Mouse (Mus musculus) Patski (cell line): ENCODE measurements at regions not wholly inside any gene's neighbourhood (a gene's known extent, or its start where the extent isn't known, plus 50 kb on each side); places are given as distances from the start of the nearest gene placed in this dataset.

Source experiments
- ATAC-seq: fragments of 100-300 bp; one replicate; pipeline ENCODE4 v1.8.0; 2021
- CTCF ChIA-PET: fragments of 350-600 bp; sonication (Branson Sonifier 250); formaldehyde crosslinking; loops from one replicate; lab custom pipeline; 2022; ENCODE audit warnings: inconsistent platforms; lab: Charles Lee
- POLR2A ChIA-PET: fragments of 350-600 bp; sonication (Branson Sonifier 250); formaldehyde crosslinking; loops from one replicate; lab custom pipeline; 2022; ENCODE audit warnings: antibody characterized with exemption, inconsistent platforms; lab: Charles Lee
- DNase-seq: peaks from one replicate; pipeline ENCODE4 v3.0.0-alpha.2; 2011; ENCODE audit warnings: low read depth, low spot score
- H3K27me3 ChIP-seq: fragments of 371-371 bp; one replicate; pipeline ENCODE4 v1.5.1; 2021
- CTCF ChIP-seq: fragments of 100-300 bp; IDR thresholded peaks from one replicate; pipeline ENCODE4 v1.5.1; 2021
- in situ Hi-C: fragments of 300-500 bp; cut with MboI; formaldehyde crosslinking; loops from 3 replicates; pipeline ENCODE4 v1.11.1; 2018; ENCODE audit warnings: low pct_unique_long_range_greater_than_20kb, mixed read lengths

- TF ChIP-seq CTCF, result no peak
- POLR2A ChIA-PET, result no interaction called here
- in situ Hi-C loops, result no loop called here
- ATAC-seq, result no peak
- DNase-seq, result no peak
- CTCF ChIA-PET, result no interaction called here
- H3K27me3 ChIP-seq, result no peaks in the 10 kb centered on the region
Measured at GRCm38 (mm10) chr3:45523281-45523680, 145.1 kb downstream of the Pcdh10 start.

DNA sequence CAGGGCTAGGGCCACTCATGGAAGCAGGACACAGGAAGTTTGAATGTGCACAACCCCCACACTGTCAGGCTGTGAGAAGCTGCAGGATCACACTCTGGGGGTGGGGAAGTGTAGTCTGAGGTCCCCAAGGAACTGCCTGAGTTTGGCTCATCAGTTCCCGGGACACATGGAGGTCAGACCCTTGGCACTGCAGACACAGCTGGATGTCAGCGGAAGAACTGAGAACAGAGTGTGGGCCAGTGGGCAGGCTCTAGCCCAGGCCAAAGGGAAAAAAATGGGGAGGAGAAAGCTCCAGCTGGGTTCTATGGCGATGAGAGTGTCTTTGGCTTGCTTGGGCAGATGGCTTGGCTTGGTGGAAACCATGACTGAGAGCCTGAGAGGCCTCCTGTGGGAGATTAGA is 168.9 kb downstream of the Pcdh10 start:
- no peak for TF ChIP-seq CTCF
- ChIA-PET POLR2A (no interaction called here), CTCF (no interaction called here)
- in situ Hi-C loops, result no loop called here
- DNase-seq, result no peak
- H3K27me3 ChIP-seq, result no peaks in the 10 kb centered on the region
- ATAC-seq, result no peak

- ATAC-seq, result peak; percentile 65
- CTCF ChIA-PET, result no interaction called here
- H3K27me3 ChIP-seq, result no peaks in the 10 kb centered on the region
- peak; percentile 6 for DNase-seq
- TF ChIP-seq CTCF, result peak; percentile 68
- in situ Hi-C loops, result no loop called here
- POLR2A ChIA-PET, result no interaction called here
Measured at GRCm38 (mm10) chr3:45555736-45556135, 177.5 kb downstream of the Pcdh10 start.

- POLR2A ChIA-PET, result no interaction called here
- no peak for TF ChIP-seq CTCF
- H3K27me3 ChIP-seq, result no peaks in the 10 kb centered on the region
- CTCF ChIA-PET, result no interaction called here
- DNase-seq, result no peak
- in situ Hi-C loops, result no loop called here
- ATAC-seq, result no peak
Measured at GRCm38 (mm10) chr3:45572995-45573394, 194.8 kb downstream of the Pcdh10 start.

DNA sequence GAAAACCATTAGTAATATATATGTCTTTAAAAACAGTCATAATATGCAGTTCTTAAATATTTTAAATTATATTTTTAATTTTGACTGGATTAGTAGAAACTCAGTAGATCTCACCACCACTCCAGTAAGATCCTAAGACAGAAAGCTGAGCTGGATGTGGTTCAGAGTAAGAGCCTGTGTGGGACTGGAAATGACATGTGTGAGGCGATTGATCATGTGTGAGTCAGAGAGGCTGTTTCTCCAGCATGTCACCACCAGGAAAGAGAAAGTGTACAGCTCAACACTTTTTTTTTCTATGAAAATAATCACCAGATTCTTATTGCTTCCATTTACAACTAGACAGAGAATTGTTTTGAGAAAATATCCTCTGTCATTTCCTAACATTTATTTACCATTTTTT is 198.8 kb downstream of the Pcdh10 start:
- no peak for ATAC-seq
- in situ Hi-C loops, result no loop called here
- H3K27me3 ChIP-seq, result no peaks in the 10 kb centered on the region
- CTCF ChIA-PET, result no interaction called here
- no peak for TF ChIP-seq CTCF
- POLR2A ChIA-PET, result no interaction called here
- DNase-seq, result no peak

DNA sequence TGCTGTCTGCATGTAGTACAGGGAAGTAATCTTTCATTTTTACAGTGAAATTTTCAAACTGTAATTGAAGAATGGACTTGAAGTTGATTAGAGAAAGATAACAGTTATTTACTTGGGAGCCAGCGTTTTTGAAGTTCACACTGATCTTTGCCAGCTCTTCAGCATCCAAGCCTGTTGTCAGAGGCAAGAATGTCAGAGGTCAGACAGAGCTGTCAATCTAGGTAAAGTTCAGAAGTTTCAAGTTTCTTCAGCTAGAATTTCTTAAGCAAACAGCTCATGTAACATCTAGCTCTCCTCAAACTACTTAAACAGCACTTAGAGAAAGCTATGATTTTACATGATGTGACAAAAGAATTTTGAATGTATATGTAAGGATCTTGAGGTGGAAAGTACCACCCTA is 215.4 kb downstream of the Pcdh10 start:
- no peaks in the 10 kb centered on the region for H3K27me3 ChIP-seq
- ATAC-seq (no peak), DNase-seq (no peak)
- ChIA-PET POLR2A (no interaction called here), CTCF (no interaction called here)
- TF ChIP-seq CTCF, result no peak
- in situ Hi-C loops, result no loop called here

DNA sequence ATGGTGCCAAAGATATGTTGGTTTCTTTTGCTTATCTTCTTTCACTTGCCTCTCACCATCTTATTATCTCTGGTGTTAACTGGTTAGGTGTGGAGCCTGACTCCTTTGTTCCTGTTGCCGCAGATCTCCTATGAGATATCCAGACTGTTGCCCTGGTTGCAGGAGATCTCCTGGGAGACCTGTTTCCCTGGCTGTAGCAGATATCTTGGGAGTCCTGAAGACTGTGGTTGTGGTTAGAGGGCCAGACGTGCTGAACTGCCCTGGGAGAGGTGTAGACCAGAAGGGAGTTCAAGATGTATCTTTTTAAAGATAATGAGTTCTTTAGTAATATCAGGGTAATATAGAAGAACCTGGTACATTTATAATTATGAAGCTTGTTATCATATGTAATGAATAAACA is 224.1 kb downstream of the Pcdh10 start:
- in situ Hi-C loops, result no loop called here
- no peaks in the 10 kb centered on the region for H3K27me3 ChIP-seq
- DNase-seq (no peak), ATAC-seq (no peak)
- POLR2A ChIA-PET, result interaction anchor here (0.5 kb wide), 1 partner anchor 31 kb away, joined by 6 read pairs; no protein-coding TSS in a partner anchor
- no peak for TF ChIP-seq CTCF
- CTCF ChIA-PET, result no interaction called here

- H3K27me3 ChIP-seq, result no peaks in the 10 kb centered on the region
- TF ChIP-seq CTCF, result no peak
- ATAC-seq (no peak), DNase-seq (no peak)
- CTCF ChIA-PET, result no interaction called here
- in situ Hi-C loops, result no loop called here
- POLR2A ChIA-PET, result no interaction called here
Measured at GRCm38 (mm10) chr3:45603151-45603550, 225.0 kb downstream of the Pcdh10 start.

GRCm38 (mm10) chr3:45620729-45621128 is 242.5 kb downstream of the Pcdh10 start:
- CTCF ChIA-PET, result no interaction called here
- ATAC-seq (no peak), DNase-seq (no peak)
- POLR2A ChIA-PET, result no interaction called here
- in situ Hi-C loops, result no loop called here
- no peak for TF ChIP-seq CTCF
- peaks cover 4% of the 10 kb centered on the region for H3K27me3 ChIP-seq

- ATAC-seq, result no peak
- no peaks in the 10 kb centered on the region for H3K27me3 ChIP-seq
- in situ Hi-C loops, result no loop called here
- no peak for TF ChIP-seq CTCF
- DNase-seq, result no peak
- ChIA-PET POLR2A (no interaction called here), CTCF (no interaction called here)
Measured at GRCm38 (mm10) chr3:45645856-45646450, 267.8 kb downstream of the Pcdh10 start.

- ATAC-seq, result no peak
- no peak for TF ChIP-seq CTCF
- POLR2A ChIA-PET, result no interaction called here
Measured at GRCm38 (mm10) chr3:45649361-45649760, 271.2 kb downstream of the Pcdh10 start.

DNA sequence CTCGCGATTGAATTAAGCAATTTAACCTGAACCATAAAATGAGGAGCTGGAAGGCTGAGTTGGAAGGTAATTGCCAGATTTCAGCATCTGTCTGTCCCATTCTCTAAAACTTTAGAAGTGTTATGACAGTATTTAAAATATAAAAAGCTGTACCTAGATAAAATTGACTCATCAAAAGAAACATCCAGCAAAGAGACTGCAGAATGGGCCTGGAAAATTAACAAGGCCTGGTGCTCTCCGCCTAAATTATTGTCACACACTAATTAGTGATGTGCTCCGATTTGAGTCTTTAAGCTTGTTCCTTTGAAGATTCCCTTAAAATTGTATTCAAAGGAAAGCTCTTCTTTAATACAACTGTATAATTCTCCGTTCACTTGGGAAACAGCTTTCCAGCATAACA is 278.8 kb downstream of the Pcdh10 start:
- ChIA-PET CTCF (no interaction called here), POLR2A (no interaction called here)
- no peak for ATAC-seq
- in situ Hi-C loops, result no loop called here
- no peak for DNase-seq
- no peak for TF ChIP-seq CTCF
- H3K27me3 ChIP-seq, result peaks cover 5% of the 10 kb centered on the region

More at GRCm38 (mm10) chr3:45649361-45649760, 271.2 kb downstream of the Pcdh10 start:
- no peak for DNase-seq
- no peaks in the 10 kb centered on the region for H3K27me3 ChIP-seq
- CTCF ChIA-PET, result no interaction called here
- in situ Hi-C loops, result no loop called here
